Mouse (Mus musculus): Measurements from ENCODE around the gene Mrps25. TPM values are rescaled to one million over a fixed set of nuclear protein-coding genes. Genes with fewer than 3 reads are reported as not detected.

Gene Mrps25
- polyA plus RNA-seq, 1 experiment = 60.5 TPM

- DNase-seq (ENCODE audit: extremely low spot score in 1 of 2, low spot score in 1 of 2) = no peak
Measured at GRCm38 (mm10) chr6:92131456-92131855, 52.4 kb downstream of the Mrps25 start.

GRCm38 (mm10) chr6:92126861-92127468 is 56.9 kb downstream of the Mrps25 start:
- no peak for DNase-seq (ENCODE audit: extremely low spot score in 1 of 2, low spot score in 1 of 2)

- DNase-seq (ENCODE audit: extremely low spot score in 1 of 2, low spot score in 1 of 2) = peak; percentile 22 to 62
Measured at GRCm38 (mm10) chr6:92124547-92124946, 59.3 kb downstream of the Mrps25 start.

Other genes with a start within 250 kb of the Mrps25 start
- 4.9 and 5.0 TPM in 2 replicates for gene Fgd5, start 205.2 kb downstream of the Mrps25 start, polyA plus RNA-seq (2012; rRNA removed)
- 41.5 and 44.2 TPM in 2 replicates for gene Nr2c2, start 92.6 kb downstream of the Mrps25 start, polyA plus RNA-seq (2012; rRNA removed)
- gene Rbsn, start 30.9 kb upstream of the Mrps25 start, polyA plus RNA-seq (2012; rRNA removed) = 21.4 and 23.7 TPM in 2 replicates
- gene Trh, start 60.6 kb upstream of the Mrps25 start, polyA plus RNA-seq (2012; rRNA removed) = 54.3 and 56.1 TPM in 2 replicates

All from frontal cortex, adult 2 months (tissue).